Mouse (Mus musculus): ENCODE measurements around the gene Tuba1a.
"Not testable (repeated sequence)": the region's sequence is repeated elsewhere in the genome, so short reads cannot be mapped to it uniquely, and the experiment has no call there.

DNA sequence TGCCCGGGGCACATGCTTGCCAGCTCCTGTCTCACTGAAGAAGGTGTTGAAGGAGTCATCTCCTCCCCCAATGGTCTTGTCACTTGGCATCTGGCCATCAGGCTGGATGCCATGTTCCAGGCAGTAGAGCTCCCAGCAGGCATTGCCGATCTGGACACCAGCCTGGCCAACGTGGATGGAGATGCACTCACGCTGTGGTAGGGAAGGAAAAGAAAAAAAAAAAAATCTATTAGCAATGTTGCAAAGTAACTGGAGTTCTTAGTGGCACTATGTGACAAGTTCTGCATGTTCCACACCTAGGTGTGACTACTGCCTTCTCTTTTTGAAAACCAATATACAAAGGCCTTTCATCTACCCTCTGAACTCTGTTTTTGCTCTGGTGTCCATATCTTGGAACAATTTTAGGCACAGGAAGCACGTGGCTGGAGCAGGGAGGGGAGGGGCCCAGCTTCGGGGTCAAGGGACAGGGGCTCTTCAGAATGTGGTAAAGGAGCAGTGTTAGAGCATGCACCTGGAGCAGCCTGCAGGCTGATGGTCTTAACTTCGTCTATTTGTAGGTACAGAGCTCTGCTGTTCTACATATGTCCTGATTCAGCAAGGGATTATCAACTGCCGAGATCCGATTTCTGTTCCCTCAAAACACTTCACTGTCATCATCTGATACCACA is 20.4 kb downstream of the Tuba1a start:
- TF ChIP-seq CTCF, EP300 (IDR thresholded peaks at IDR 0.05; ENCODE audit: low read depth): not testable (repeated sequence)
